Mouse (Mus musculus) retina, postnatal 1 day (tissue): ENCODE measurements around the gene Tubb2a.

ENCODE experiments used
- DNase-seq: peaks from one replicate; pipeline ENCODE4 v3.0.0-alpha.2; 2012

Tubb2a gene

GRCm38 (mm10) chr13:34077492-34078271, at the start of gene Tubb2a:
Gene Tubb2a (minus strand): TSS chr13:34078007.
- peak; percentile 91 for DNase-seq

- DNase-seq, result no peak
Measured at GRCm38 (mm10) chr13:34125711-34126110, 47.9 kb upstream of the Tubb2a start.

- no peak for DNase-seq
Measured at GRCm38 (mm10) chr13:34120536-34120935, 42.7 kb upstream of the Tubb2a start.

- DNase-seq, result no peak
Measured at GRCm38 (mm10) chr13:34119406-34119805, 41.6 kb upstream of the Tubb2a start.

GRCm38 (mm10) chr13:34118816-34119215, 41.0 kb upstream of the Tubb2a start:
- no peak for DNase-seq

- no peak for DNase-seq
Measured at GRCm38 (mm10) chr13:34116508-34116907, 38.7 kb upstream of the Tubb2a start.

GRCm38 (mm10) chr13:34114654-34115053, 36.8 kb upstream of the Tubb2a start:
- DNase-seq, result no peak

- no peak for DNase-seq
Measured at GRCm38 (mm10) chr13:34113086-34113485, 35.3 kb upstream of the Tubb2a start.

GRCm38 (mm10) chr13:34112369-34113081, 34.7 kb upstream of the Tubb2a start:
- DNase-seq, result no peak

- no peak for DNase-seq
Measured at GRCm38 (mm10) chr13:34111878-34112277, 34.1 kb upstream of the Tubb2a start.

GRCm38 (mm10) chr13:34111019-34111418, 33.2 kb upstream of the Tubb2a start:
- DNase-seq, result no peak

GRCm38 (mm10) chr13:34109677-34110058, 31.9 kb upstream of the Tubb2a start:
- peak; percentile 74 for DNase-seq

- no peak for DNase-seq
Measured at GRCm38 (mm10) chr13:34109035-34109676, 31.3 kb upstream of the Tubb2a start.

GRCm38 (mm10) chr13:34106999-34107398, 29.2 kb upstream of the Tubb2a start:
- DNase-seq, result no peak

GRCm38 (mm10) chr13:34106256-34106655, 28.4 kb upstream of the Tubb2a start:
- DNase-seq, result peak; percentile 30

- DNase-seq, result no peak
Measured at GRCm38 (mm10) chr13:34105364-34105763, 27.6 kb upstream of the Tubb2a start.

GRCm38 (mm10) chr13:34101908-34102307, 24.1 kb upstream of the Tubb2a start:
- no peak for DNase-seq

- no peak for DNase-seq
Measured at GRCm38 (mm10) chr13:34101247-34101646, 23.4 kb upstream of the Tubb2a start.

GRCm38 (mm10) chr13:34100733-34101132, 22.9 kb upstream of the Tubb2a start:
- DNase-seq, result no peak

GRCm38 (mm10) chr13:34097086-34097485, 19.3 kb upstream of the Tubb2a start:
- DNase-seq, result peak; percentile 48

- no peak for DNase-seq
Measured at GRCm38 (mm10) chr13:34096455-34096854, 18.6 kb upstream of the Tubb2a start.

GRCm38 (mm10) chr13:34095542-34096435, 18.0 kb upstream of the Tubb2a start:
- DNase-seq, result peak; percentile 51

- DNase-seq, result no peak
Measured at GRCm38 (mm10) chr13:34089358-34089757, 11.6 kb upstream of the Tubb2a start.
